Mouse (Mus musculus) small intestine, adult 2 months (tissue): Measurements from ENCODE around the gene Neu4. TPM values are rescaled to one million over a fixed set of nuclear protein-coding genes. Genes with fewer than 3 reads are reported as not detected.
"Not testable (repeated sequence)": the region's sequence is repeated elsewhere in the genome, so short reads cannot be mapped to it uniquely, and the experiment has no call there.

Source experiments
- H3K27ac ChIP-seq: fragments of 200-500 bp; 2 replicates; pipeline ENCODE4 v1.5.1; 2012; ENCODE audit warnings: low read depth, low read length, control low read depth, inconsistent platforms; ENCODE audit not compliant: insufficient read depth
- H3K27me3 ChIP-seq: fragments of 200-500 bp; 2 replicates; pipeline ENCODE4 v1.6.1; 2012; ENCODE audit warnings: mild to moderate bottlenecking, moderate library complexity, low read length, inconsistent platforms; ENCODE audit not compliant: control insufficient read depth, insufficient read depth
- H3K36me3 ChIP-seq: fragments of 200-500 bp; 2 replicates; pipeline ENCODE4 v1.6.1; 2012; ENCODE audit warnings: mild to moderate bottlenecking, low read length, control low read depth, inconsistent platforms; ENCODE audit not compliant: control insufficient read depth, insufficient read depth
- H3K4me1 ChIP-seq: fragments of 200-500 bp; 2 replicates; pipeline ENCODE4 v1.6.1; 2012; ENCODE audit warnings: low read length, inconsistent platforms, mixed read lengths; ENCODE audit not compliant: control insufficient read depth, insufficient read depth, insufficient read length
- H3K4me3 ChIP-seq: fragments of 200-500 bp; 2 replicates; pipeline ENCODE4 v1.5.1; 2012; ENCODE audit warnings: low read depth, mild to moderate bottlenecking, control low read depth, inconsistent platforms, low read length, moderate library complexity
- CTCF ChIP-seq: fragments of 200-500 bp; IDR thresholded peaks from 2 replicates; pipeline ENCODE4 v1.5.1; 2012; ENCODE audit warnings: low read depth, mild to moderate bottlenecking, control low read depth, inconsistent platforms, low read length, moderate library complexity, mixed read lengths; ENCODE audit not compliant: insufficient replicate concordance, insufficient read length; ENCODE audit errors: extremely low read depth
- POLR2A ChIP-seq: fragments of 200-500 bp; IDR thresholded peaks from 2 replicates; pipeline ENCODE4 v1.6.1; 2012; ENCODE audit warnings: low read depth, mild to moderate bottlenecking, control low read depth, inconsistent platforms, low read length, moderate library complexity
- WGBS: fragments of 180-500 bp; shearing (Covaris S2); methylation state at CpG from one replicate; pipeline ENCODE4 v1.1.7; 2018; 5-methylcytosine and 5-hydroxymethylcytosine counted together
- polyA plus RNA-seq: library from polyadenylated mRNA; depleted of rRNA; stranded (reverse); fragments of >200 nt; gene quantifications from 2 replicates; pipeline ENCODE4 v1.2.3, GENCODE M21; 2012

The Neu4 gene
- polyA plus RNA-seq, 1 experiment, result not detected

GRCm38 (mm10) chr1:94001023-94001422 lies 19.2 kb upstream of the Neu4 start:
- Histone ChIP-seq H3K27ac (no peak overlapping the region), H3K4me1 (peaks cover 2% of the 10 kb centered on the region; the same call in 1 of the 2 replicates), H3K4me3 (no peak overlapping the region), H3K36me3 (no peaks in the 10 kb centered on the region), H3K27me3 (no peaks in the 10 kb centered on the region)
- no peak for TF ChIP-seq POLR2A
- 84% methylated on average over 2 of the region's 2 CpGs for WGBS

GRCm38 (mm10) chr1:94005954-94006506 lies 14.2 kb upstream of the Neu4 start:
- not testable (repeated sequence) for H3K36me3 ChIP-seq, H3K4me3 ChIP-seq, H3K27ac ChIP-seq, H3K27me3 ChIP-seq, H3K4me1 ChIP-seq
- WGBS, result 33% methylated on average over 2 of the region's 2 CpGs

GRCm38 (mm10) chr1:94008826-94009225 lies 11.4 kb upstream of the Neu4 start:
- WGBS, result 86% methylated on average over 16 of the region's 19 CpGs
- H3K27me3 ChIP-seq, H3K4me1 ChIP-seq, H3K36me3 ChIP-seq, H3K4me3 ChIP-seq, H3K27ac ChIP-seq: not testable (repeated sequence)

DNA sequence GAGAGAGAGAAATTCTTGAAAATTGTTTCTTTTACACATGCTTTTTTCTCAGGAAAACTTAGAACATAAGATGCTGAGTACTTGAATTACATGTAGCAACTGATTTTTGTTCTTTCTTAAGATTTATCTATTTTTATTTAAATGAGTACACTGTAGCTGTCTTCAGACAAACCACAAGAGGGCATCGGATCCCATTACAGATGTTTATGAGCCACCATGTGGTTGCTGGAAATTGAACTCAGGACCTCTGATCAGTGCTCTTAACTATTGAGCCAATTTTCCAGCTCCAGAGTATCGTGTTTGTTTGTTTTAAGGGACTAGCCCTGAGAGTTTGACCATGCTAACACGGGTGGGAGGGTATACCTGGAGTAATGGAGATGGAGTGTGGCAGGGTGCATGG lies 8.6 kb upstream of the Neu4 start:
- no peak overlapping the region for H3K4me3 ChIP-seq
- WGBS, result 42% methylated on average over 3 of the region's 3 CpGs
- H3K27me3 ChIP-seq, result no peaks in the 10 kb centered on the region
- no peak overlapping the region for H3K27ac ChIP-seq
- TF ChIP-seq POLR2A, result no peak
- TF ChIP-seq CTCF, result no peak
- H3K36me3 ChIP-seq, result no peaks in the 10 kb centered on the region
- no peaks in the 10 kb centered on the region for H3K4me1 ChIP-seq

DNA sequence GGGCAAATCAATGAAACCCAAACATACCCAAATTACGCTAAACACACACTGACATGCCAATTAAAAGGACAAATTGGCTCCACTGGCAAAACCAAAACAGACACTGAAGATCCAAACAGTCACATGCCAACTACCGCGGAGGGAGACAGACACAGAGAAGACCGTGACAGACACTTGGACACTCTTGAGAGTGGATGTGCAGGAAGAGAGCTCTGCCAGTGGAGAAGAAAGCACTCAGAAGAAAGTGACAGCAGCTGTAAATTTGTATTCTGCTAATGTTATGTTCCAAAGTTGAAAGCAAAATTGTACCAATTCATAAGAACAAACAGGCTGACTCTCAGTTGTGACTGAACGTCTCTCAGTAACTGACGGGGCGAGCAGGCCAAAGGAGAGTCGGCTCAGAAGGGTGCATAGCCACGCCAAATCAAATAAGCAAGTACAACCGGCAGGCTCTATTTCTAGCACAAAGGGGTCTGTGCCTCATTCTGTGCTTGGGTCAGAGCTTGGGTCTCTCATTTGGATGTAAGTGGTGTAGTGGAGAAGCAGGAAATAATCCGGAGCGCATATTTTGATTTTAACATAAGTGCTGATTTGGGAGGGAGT lies 7.4 kb downstream of the Neu4 start:
- no peak overlapping the region for H3K27ac ChIP-seq
- WGBS, result 69% methylated on average over 12 of the region's 12 CpGs
- H3K36me3 ChIP-seq, result no peaks in the 10 kb centered on the region
- no peaks in the 10 kb centered on the region for H3K4me1 ChIP-seq
- TF ChIP-seq POLR2A (no peak), CTCF (no peak)
- no peak overlapping the region for H3K4me3 ChIP-seq
- no peaks in the 10 kb centered on the region for H3K27me3 ChIP-seq

DNA sequence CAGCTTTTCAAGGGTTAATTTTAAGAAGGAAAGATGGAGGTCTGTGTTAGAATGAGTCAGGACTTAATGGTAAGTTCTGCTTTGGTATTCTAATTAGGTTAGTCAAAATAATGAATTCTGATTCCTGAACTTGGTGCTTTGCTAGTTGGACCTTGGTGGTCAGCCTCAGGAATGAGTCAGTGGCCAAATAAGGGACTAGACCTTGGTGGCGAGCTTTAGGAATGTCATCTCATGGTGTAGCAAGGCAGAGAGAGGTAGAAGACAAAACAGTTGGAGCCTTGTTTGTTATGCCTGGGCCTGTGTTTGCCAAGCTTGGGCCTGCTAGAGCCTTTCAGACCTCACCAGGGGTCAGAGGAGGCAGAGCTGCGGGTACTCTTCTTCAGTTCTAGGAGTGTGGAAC lies 8.5 kb downstream of the Neu4 start:
- no peak overlapping the region for H3K27ac ChIP-seq
- H3K4me1 ChIP-seq, result no peaks in the 10 kb centered on the region
- TF ChIP-seq POLR2A (no peak), CTCF (no peak)
- 93% methylated on average over 2 of the region's 2 CpGs for WGBS
- no peaks in the 10 kb centered on the region for H3K36me3 ChIP-seq
- H3K27me3 ChIP-seq, result no peaks in the 10 kb centered on the region
- H3K4me3 ChIP-seq, result no peak overlapping the region

DNA sequence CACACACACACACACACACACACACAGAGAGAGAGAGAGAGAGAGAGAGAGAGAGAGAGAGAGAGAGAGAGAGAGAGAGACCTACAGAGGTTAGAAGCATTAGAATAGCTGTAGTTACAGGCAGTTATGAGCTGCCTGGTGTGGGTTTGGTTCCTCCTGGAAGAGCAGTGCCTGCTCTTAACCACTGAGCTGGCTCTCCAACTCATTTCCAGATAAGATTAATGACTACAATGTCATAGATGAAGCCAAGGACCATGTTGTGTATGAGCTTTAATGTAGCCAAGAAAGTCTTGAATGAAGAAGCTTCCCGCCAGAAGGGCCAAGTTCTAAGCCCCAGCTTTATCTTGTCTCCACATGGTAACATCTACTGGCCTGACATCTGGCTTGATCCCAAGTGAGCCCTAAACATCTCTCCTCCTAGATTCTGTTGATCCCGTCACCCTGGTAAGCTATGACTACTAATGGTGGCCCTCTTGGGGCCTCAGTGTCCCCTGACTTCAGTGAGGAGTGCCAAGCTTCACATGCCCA lies 12.9 kb downstream of the Neu4 start:
- no peak overlapping the region for H3K4me3 ChIP-seq
- TF ChIP-seq POLR2A, result no peak
- no peak for TF ChIP-seq CTCF
- WGBS, result 85% methylated on average over 2 of the region's 2 CpGs
- H3K27ac ChIP-seq, result no peak overlapping the region
- H3K36me3 ChIP-seq, result no peaks in the 10 kb centered on the region
- H3K4me1 ChIP-seq, result peaks cover 3% of the 10 kb centered on the region; the same call in 1 of the 2 replicates
- no peaks in the 10 kb centered on the region for H3K27me3 ChIP-seq

DNA sequence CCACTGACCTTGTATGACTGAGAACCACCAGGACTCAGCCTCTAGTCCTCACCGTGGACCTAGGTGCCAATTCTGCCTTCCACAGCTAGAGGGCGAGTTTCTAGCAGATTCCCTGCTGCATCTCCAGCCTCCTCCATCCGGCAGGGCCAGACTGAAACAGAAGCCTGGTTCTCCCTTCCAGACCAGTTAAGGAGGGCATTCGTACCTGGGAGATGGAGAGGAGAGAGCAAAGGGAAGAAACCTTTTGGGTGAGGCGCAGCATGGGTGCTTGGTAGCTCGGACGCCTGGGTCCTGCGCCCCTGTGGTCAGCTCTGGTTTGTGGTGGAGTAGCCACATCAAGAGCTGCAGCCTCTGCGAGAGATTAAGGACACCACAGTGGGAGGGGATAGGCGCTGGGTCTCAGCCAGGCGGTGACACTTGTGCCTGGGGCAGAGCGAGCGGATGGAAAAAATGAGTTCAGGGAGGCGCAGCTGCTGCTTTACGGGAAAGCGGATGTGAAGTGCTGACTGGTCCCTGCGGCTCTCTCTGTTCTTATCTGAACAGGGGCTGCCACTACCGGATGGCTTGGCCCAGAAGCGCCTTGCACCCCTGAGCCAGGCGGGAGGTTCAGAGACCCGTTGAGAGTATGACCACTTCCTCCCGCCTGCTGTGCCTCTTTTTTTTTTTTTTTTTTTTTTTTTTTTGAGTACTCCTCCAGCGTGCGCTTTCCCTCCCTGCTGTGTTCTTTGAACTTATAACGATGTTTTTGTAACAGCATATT lies 14.9 kb downstream of the Neu4 start:
- Histone ChIP-seq H3K4me3 (peak overlapping the region; percentile 56), H3K4me1 (peaks cover 3% of the 10 kb centered on the region; the same call in 1 of the 2 replicates), H3K27ac (0 out of 2 replicates have a peak overlapping the region, but pooled peaks have one; percentile 23), H3K27me3 (no peaks in the 10 kb centered on the region), H3K36me3 (no peaks in the 10 kb centered on the region)
- TF ChIP-seq CTCF (peak; percentile 79; the same call in 1 of the 2 replicates), POLR2A (no peak)
- under 1% methylated on average over 25 of the region's 25 CpGs for WGBS
